Mouse (Mus musculus): ENCODE data around the gene Sec23ip.

Gene Sec23ip

DNA sequence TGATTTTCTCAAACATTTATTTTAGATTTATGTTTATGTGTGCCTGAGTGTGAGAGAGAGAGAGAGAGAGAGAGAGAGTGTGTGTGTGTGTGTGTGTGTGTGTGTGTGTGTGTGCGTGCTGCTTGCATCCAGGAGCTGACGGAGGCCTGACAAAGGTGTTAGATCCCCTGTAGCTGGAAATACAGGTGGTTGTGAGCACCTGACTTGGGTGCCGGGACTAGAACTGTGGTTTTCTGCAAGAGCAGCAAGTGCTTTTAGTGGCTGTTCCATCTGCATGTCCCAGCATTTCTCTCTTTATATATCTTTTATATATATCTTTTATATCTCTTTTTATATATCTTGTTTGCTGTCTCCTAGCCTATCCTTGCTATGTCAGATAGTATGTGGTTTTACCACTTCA is 37.1 kb downstream of the Sec23ip start:
- no peak for DNase-seq

DNA sequence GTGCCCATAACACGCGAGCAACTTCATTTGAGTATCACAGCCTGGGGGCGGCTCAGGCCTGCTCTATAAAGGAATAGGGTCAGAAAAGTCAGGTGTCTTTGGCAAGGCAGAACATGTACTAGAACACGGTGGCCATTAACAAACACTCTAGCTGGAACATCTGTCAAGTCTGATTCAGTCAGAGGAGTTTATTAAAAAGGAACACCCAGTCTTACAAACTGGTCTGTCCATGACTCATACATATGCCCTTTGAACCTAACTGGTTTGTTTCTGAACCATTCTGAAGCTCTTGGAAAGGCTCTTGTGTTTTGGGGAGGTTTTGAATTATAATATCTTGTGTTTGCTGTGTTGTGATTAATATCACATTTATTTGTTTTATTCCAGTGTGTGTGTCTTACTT is 45.3 kb downstream of the Sec23ip start:
- DNase-seq: no peak

DNA sequence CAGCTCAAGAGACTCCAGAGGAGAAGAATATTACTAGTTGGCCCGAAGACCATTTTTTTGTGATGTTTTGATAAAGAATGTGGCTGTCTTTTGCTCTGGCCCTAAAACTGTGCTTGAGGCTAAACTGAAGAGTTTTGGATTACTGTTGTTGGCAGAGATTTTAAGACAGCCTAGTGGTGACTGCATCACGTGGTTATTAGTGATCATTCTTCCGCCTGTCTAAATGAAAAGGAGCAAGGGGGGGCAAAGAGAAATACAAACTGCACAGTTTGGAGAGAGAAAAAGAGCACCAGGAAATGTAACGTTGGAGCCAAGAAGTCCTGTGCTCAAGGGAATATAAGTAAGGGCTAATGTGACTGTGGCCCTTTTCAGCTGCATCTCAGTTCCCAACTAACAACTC is 48.7 kb downstream of the Sec23ip start:
- no peak for DNase-seq

DNA sequence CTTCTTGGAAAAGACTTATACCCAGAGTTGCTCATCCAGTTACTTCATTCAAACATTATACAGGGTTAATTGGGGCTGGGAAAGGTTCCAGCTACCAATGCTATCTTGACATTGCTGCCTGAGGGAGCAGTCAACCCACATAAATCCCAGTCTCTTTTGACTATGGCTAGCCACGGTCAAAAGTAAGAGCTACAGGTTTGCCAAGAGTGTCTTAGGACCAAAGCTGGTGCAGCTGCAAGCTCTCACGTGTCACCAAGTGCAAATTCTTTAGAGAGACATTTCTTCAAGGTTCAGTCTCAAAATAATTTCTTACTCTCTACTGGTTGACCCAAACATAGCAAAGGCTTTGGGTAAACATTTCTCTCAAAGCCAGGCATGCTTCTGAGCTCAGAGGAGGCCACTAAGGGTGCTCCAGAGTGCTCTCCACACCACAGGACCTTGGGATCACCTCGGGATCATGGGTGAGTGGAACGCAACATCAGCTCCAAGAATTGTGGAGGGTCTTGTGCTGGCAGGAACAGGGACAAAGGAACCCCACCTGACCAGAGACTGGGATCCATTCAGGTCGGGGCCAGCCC is 80.3 kb downstream of the Sec23ip start:
- DNase-seq: no peak

DNA sequence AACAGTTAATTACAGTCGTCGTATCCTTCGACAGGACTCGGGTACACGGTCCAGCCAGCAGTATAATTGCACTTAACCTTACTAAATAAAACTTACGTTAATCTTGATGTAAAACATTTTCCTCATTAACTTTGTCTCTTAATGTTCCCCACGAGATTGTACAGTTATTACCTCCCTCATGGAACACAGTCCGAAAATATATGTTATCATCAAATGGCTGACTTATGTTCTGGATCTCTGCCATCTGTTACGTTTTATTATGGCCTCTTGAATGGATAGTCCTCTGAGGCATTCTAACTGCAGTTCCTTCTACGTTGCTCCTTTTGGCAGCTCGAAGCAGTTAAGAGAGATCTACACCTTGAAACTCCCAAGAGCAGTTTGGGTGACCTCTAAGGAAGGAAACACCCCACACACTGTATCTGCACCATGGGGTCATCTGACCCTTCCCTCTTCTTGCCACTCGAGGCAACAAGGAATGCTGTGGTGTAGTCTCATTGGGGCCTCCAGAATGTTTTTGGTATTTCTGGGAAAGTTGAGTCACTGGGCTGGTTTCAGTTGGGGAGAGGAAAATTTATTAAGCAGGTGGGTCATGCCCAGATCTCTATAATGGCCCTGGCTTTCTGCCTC is 87.8 kb downstream of the Sec23ip start:
- no peak for DNase-seq

DNA sequence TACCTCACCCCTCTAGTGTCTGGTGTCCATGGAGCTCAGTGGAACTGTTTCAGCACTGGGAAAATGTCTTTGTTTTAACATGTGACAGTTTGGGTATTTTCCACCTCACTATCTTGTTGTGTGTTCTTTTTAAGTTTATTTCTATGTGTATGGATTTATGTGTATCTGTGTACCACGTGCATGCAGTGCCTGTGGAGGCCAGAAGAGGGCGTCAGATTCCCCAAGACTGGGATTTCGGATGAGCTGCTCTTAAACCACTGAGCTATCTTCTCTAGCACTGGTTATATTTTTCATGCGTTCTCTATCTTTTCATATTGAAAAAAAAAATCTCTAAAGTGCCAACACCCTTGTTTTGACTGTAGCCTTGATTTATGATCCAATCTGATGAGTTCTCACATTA is 88.5 kb downstream of the Sec23ip start:
- no peak for DNase-seq
